Mouse (Mus musculus) embryo, embryonic 11.5 days (tissue): ENCODE data around the gene Cep112.

Experiments used
- DNase-seq: peaks from one replicate; pipeline ENCODE4 v3.0.0-alpha.2; 2012; ENCODE audit warnings: low read depth, low spot score

Gene Cep112

DNA sequence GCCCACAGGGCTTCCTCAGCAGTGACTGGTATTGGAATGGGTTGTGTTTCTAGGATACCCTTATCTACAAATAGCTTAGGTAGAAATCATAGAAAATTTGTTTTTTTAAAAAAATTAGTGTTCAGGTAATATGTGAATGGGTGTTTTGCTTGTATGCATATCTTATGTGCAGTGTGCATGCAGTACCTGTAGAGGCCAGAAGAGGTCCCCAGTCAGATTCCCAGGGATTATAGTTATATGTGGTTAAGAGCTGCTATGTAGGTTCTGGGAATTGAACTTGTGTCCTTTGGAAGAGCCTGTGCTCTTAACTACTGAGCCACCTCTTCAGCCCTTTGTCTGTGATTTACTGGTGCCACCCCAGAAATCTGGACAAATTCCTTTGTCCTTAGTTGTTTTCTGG is 22.2 kb downstream of the Cep112 start:
- DNase-seq = no peak

DNA sequence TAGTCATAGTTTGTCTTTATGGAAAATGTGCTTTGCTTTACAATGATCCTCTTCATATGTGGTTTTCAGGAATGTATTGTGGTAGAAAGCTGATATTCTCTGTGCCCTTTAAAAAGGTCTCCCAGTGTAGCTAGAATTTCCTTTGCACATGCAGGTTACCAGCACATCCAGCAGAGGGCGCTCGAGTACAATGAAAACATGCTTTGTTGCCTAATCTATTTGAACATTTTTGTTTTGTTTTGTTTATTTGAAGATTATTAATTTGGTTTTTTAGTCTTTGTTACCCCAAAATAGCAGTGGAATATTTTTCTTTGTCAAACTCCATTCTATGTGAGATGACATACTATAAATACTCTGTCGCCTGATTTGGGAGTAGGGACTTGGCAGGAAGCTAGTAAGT is 24.8 kb downstream of the Cep112 start:
- DNase-seq = peak; percentile 56

DNA sequence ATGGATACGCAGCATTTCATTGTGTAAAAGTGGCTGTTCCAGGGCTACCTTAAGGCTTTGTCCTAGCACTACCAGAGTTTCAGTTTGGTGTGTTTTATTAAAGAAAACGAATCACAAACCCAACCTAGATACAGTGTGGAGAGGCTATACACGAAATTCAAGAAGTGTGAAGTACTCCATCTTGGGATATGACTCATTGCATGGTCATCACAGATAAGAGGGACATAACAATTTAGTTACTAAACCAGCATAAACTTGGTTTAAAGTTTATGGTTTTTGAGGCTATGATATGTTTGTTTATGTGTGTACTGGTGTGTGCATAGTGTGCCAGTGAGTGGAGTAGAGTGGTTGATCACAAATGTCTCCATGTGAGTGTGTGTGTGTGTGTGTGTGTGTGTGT is 34.6 kb downstream of the Cep112 start:
- no peak for DNase-seq

DNA sequence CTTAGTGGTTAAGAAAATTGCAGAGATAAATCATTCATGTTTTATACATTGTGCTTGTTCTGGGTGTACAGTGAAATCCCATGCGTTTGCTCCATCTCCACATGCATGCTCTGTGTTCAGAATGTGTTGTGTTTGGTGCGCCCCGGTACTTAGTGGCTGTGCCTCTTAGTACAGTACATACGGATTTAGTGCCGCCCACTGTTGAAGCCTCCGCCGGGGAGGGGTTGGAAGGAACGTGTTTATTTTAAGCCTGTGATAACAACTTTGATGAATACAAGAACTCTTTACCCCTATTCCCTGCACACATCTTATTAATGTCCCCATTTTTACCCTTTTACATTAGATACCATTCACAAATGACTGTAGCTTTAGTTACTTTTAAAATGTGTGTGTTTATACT is 39.1 kb downstream of the Cep112 start:
- no peak for DNase-seq

GRCm38 (mm10) chr11:108464715-108465301 is 39.8 kb downstream of the Cep112 start:
- DNase-seq = no peak

- DNase-seq = no peak
Observed at GRCm38 (mm10) chr11:108475738-108476137, 50.7 kb downstream of the Cep112 start.

DNA sequence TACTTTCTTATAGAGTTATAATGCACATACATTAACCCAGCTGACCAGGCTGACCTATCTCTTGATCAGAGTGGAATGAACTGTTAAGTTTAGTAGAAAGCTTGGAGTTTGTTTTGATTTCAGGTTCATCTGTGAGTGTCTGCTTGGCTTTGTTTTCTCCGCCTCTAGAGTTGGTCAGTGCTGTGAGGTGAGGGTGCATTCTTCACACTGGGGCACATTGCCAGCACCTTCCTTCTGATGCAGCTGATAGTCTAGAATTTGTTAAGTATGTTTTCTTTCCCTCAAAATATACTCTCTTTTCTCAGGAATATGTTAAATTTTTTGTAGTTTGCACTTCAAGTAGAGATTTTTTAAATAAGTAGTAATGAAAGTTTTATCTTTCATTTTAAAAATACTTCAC is 51.2 kb downstream of the Cep112 start:
- no peak for DNase-seq

DNA sequence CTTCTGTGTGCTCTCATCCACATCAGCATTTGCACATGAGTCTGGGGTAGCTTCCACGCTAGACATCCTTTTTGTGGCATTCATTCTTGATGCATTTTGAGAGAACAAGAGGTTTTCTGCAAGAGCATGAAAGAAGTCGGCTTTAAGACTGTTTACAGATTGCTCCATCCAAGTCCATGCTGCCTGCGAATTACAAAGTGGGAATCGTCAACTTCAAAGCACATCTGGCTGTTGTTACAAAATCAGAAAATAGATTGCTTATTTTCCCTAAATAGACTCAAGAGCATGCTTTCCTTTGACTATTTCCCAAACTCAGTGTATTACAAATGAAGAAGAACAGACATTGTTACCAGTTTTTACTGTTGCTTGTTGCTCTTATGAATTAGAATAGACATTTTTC is 59.0 kb downstream of the Cep112 start:
- no peak for DNase-seq

DNA sequence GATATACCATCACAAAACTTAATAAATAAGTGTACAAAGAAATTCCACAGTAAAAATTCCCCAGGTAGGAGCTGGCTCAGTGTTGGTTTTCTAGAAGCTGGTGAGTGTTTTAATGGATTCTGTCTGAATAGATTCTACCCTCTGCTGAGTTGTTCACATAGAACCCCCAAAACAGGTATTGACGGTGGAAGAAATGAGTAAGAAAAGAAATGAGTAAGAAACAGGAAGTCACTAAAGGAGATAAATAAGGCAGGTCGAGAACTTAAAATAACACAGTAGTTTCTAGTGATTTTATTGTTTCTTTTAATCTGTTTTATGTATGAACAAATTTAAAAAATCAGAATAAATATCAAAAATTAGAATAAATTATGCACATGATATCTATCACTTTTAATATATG is 63.3 kb downstream of the Cep112 start:
- no peak for DNase-seq

DNA sequence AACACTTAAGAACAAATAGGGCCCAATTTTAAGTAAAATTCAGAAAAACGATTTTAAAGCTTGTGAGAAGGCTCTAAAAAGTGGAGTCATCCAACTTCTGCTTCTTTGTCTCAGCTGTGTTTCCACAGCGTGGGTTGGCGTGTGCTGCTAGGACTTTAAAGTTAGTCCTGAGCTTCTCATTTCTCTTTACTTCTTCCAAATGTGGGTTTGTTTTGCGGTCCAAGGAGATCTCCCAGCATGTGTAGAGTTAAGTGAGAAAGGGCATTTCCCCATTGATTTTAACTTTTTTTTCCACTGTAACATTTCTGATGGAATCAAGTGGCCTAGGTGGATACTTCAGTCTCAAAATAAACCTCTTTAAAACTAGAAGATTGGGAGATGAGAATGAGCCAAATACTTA is 64.9 kb downstream of the Cep112 start:
- DNase-seq = no peak

DNA sequence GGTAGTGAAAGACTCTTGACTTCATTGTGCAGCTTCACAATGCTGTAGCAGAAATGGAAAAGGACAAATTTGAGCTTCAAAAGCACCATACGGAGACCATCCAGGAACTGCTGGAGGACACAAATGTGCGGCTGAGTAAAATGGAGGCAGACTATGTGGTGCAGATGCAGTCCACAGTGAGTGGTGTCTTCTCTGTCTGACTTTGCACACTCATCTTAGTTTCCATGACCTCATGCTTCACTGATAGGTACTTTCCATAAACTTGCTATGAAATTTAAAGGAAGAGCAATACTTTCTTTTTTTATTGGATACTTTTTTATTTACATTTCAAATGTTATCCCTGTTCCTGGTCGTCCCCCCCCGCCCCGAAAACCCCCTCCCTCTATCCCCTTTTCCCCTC is 83.2 kb downstream of the Cep112 start:
- DNase-seq = no peak

GRCm38 (mm10) chr11:108527725-108528363 is 102.9 kb downstream of the Cep112 start:
- DNase-seq = peak; percentile 5

GRCm38 (mm10) chr11:108532901-108533300 is 107.9 kb downstream of the Cep112 start:
- DNase-seq = no peak

DNA sequence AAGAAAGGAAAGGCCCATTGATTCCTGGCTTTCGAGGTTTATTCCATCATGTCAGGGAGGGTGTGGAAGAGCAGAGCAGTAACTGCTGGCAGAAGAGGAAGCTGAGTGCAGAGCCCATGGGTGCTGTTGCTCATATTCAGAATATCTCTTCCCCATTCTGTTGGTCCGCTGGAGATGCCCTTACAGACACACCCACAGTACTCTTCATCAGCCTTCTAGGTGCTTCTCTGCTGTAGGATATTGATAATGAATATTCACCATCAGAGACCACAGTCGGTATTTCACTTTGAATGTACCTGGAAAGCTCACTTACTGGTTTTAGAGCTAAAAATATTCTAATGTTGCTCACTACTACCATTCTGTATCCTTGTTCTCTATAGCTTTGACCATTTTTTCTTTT is 109.0 kb downstream of the Cep112 start:
- no peak for DNase-seq

DNA sequence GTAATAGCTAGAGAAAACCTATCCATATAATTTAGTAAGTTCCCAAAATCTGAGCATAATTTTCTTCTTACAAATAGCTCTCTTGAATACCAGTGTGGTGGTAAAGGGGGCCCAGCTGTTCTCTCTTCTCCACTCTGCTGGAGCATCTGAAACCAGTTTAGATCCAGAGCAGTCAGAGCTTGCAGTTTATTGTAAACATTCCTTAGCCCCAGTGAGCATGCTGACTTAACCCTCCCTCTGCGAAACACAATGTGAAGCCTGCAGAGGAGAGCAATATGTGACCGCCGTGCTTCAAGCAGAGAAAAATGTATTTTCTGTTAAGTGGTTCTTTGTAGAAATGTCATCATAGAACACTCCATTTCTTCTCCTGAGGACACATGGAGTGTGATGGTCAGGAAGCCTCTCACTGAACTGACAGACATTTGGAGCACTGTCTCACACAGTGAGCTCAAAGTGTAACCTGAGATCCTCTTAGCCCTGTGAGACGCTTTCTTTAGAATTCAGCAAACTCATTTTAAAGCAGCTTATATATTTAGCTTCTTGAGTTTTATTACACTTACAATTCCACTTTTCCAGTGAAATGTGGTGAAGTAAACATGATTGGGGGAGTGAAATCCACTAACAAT is 128.1 kb downstream of the Cep112 start:
- peak; percentile 23 for DNase-seq

GRCm38 (mm10) chr11:108553881-108554280 is 128.9 kb downstream of the Cep112 start:
- no peak for DNase-seq

GRCm38 (mm10) chr11:108558544-108558943 is 133.6 kb downstream of the Cep112 start:
- DNase-seq = no peak

DNA sequence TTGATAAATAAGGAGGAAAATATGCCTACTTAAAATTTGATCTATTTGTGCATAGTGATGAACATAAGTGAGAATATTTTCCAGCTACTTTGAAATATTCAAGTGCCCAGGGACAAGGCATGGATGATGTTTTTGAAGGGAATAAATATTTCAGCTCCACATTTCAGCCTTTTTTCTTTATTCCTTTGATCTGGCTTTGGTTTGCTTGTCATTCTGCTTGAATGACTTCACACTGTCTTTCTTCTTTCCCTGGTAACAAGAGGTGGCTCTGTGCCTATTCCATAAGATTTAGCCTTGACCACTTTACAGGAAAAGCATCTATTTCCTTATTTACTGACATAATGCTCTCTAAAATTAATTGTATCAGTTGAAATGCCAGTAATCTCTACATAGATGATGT is 134.5 kb downstream of the Cep112 start:
- DNase-seq = no peak

DNA sequence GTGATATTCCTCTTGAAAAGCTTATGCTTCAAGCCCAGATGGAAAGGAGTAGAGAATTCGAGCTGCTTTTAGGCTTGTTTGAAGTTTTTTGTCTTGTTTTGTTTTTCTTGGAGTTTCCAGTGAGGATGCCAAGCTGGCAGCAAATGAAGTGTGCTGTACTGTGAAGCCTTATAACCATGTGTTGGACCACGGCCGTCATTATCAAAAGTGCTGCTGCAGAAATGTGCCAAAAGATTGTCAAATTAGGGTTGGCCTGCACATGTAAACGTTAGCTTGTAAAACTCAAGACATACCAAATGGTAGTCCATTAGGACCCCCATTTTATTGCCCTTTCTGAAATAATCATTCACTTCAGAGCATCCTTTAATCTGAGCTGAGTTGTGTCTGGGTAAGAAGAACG is 137.1 kb downstream of the Cep112 start:
- DNase-seq = no peak

DNA sequence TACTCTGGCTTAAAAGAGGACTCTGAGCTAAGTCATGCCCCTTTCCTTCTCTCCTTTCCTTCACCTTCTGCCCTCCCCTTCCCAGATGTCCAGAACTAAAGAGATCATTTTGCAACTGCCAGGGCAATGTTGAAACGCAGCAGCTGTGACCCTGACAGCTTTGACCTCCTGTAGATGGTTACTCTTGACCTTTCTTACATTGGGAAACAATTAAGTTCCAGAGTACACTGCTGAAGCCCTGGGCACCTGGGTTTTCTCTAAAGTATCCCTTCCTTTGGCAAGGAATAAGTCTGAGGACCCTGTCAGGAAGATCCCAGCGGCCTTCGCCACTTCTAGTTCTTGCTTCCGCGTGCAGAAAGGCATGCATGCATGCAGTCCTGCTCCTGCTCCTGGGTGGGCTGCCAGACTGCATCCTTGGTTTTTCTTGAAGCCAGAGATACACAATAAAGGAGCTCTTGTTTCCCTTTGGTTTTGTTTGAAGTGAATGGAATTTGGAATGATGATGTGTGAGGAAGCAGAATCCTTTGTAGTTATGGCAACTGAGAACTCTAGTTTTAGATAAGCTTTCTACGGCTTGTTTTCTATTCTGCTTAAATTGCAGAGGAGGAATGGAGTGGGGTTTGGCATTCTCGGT is 161.7 kb downstream of the Cep112 start:
- DNase-seq = no peak

- no peak for DNase-seq
Observed at GRCm38 (mm10) chr11:108593207-108593958, 168.4 kb downstream of the Cep112 start.

DNA sequence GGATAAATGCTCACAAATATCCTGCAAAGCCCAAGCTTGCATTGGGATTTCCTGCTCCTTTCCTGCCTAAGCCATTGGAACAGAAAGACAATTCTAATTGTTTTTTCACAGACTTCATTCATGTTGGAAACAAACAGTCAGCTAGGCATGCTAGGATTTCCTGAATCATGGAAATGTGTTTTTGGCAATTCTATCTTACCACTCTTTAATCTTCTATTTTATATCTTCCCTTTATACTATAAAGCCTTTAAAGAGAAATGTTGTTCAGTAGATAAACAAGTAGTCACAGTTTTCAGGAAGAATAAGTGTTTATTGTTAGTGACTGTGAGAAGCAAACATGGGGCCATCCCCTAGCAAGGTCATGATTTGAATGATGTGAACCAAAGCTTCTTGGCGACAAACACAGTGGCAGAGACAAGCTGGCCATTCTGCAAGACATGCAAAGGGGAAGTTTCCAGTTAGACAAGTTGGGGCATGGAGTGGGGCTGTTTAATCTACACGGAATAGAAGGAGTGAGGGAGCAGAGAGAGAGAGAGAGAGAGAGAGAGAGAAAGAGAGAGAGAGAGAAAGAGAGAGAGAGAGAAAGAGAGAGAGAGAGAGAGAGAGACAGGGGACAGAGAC is 169.1 kb downstream of the Cep112 start:
- no peak for DNase-seq
